Mouse (Mus musculus) fibroblast of lung, adult 2 months (primary cell): ENCODE measurements at regions not wholly inside any gene's neighbourhood (a gene's known extent, or its start where the extent isn't known, plus 50 kb on each side); places are given as distances from the start of the nearest gene placed in this dataset.

Experiments used
- DNase-seq: peaks from one replicate; pipeline ENCODE4 v3.0.0-alpha.2; 2011; ENCODE audit warnings: low read depth

GRCm38 (mm10) chr4:89446765-89447487 lies 136.1 kb upstream of the Cdkn2b start:
- DNase-seq, result no peak

- DNase-seq, result no peak
Measured at GRCm38 (mm10) chr4:89446156-89446716, 135.4 kb upstream of the Cdkn2b start.

GRCm38 (mm10) chr4:89445214-89446155 lies 134.6 kb upstream of the Cdkn2b start:
- DNase-seq, result no peak

- DNase-seq, result no peak
Measured at GRCm38 (mm10) chr4:89442526-89442925, 131.7 kb upstream of the Cdkn2b start.

- DNase-seq, result no peak
Measured at GRCm38 (mm10) chr4:89440821-89441220, 130.0 kb upstream of the Cdkn2b start.

GRCm38 (mm10) chr4:89440326-89440725 lies 129.5 kb upstream of the Cdkn2b start:
- DNase-seq, result no peak

- no peak for DNase-seq
Measured at GRCm38 (mm10) chr4:89438665-89439064, 127.8 kb upstream of the Cdkn2b start.

- DNase-seq, result no peak
Measured at GRCm38 (mm10) chr4:89436764-89437163, 125.9 kb upstream of the Cdkn2b start.

GRCm38 (mm10) chr4:89434152-89434551 lies 123.3 kb upstream of the Cdkn2b start:
- DNase-seq, result no peak

GRCm38 (mm10) chr4:89433528-89433927 lies 122.7 kb upstream of the Cdkn2b start:
- DNase-seq, result no peak

- no peak for DNase-seq
Measured at GRCm38 (mm10) chr4:89431520-89431919, 120.7 kb upstream of the Cdkn2b start.

GRCm38 (mm10) chr4:89428465-89428864 lies 117.6 kb upstream of the Cdkn2b start:
- DNase-seq, result no peak

- peak; percentile 93 for DNase-seq
Measured at GRCm38 (mm10) chr4:89427345-89428293, 116.8 kb upstream of the Cdkn2b start.

- peak; percentile 74 for DNase-seq
Measured at GRCm38 (mm10) chr4:89425916-89426315, 115.1 kb upstream of the Cdkn2b start.

- DNase-seq, result no peak
Measured at GRCm38 (mm10) chr4:89421694-89422354, 111.0 kb upstream of the Cdkn2b start.

- no peak for DNase-seq
Measured at GRCm38 (mm10) chr4:89420868-89421267, 110.0 kb upstream of the Cdkn2b start.

GRCm38 (mm10) chr4:89419507-89419906 lies 108.7 kb upstream of the Cdkn2b start:
- DNase-seq, result no peak

GRCm38 (mm10) chr4:89405624-89406167 lies 94.9 kb upstream of the Cdkn2b start:
- DNase-seq, result no peak

GRCm38 (mm10) chr4:89403151-89403550 lies 92.3 kb upstream of the Cdkn2b start:
- DNase-seq, result no peak

GRCm38 (mm10) chr4:89402324-89402723 lies 91.5 kb upstream of the Cdkn2b start:
- DNase-seq, result no peak

GRCm38 (mm10) chr4:89401696-89402095 lies 90.9 kb upstream of the Cdkn2b start:
- DNase-seq, result no peak
